Mouse (Mus musculus): ENCODE measurements around the gene Ctbp1. TPM values are rescaled to one million over a fixed set of nuclear protein-coding genes. Genes with fewer than 3 reads are reported as not detected.

Ctbp1 gene
- polyA plus RNA-seq, 1 experiment from 2014 or later: 489 TPM

GRCm38 (mm10) chr5:33274085-33274952 is 475 bp downstream of the Ctbp1 start:
- WGBS: under 1% methylated on average over 74 of the region's 97 CpGs
- Histone ChIP-seq H3K4me3 (peak overlapping the region; percentile 77), H3K4me2 (peak overlapping the region; percentile 79), H3K27me3 (no peaks in the 10 kb centered on the region), H3K36me3 (peaks cover 1% of the 10 kb centered on the region; the same call in 1 of the 2 replicates), H3K9me3 (no peaks in the 10 kb centered on the region), H3K9ac (peak overlapping the region; percentile 94), H3K27ac (replicated peaks) (peak overlapping the region; percentile 99), H3K4me1 (replicated peaks) (peaks cover 42% of the 10 kb centered on the region)
- peak; percentile 49 for ATAC-seq (ENCODE audit: low FRiP score, low read depth)

- 11% methylated on average over 6 of the region's 6 CpGs for WGBS
- Histone ChIP-seq H3K4me3 (peak overlapping the region; percentile 77), H3K9me3 (no peaks in the 10 kb centered on the region), H3K36me3 (peaks cover 7% of the 10 kb centered on the region; the same call in 1 of the 2 replicates), H3K27ac (replicated peaks) (peak overlapping the region; percentile 99), H3K9ac (peak overlapping the region; percentile 94), H3K4me1 (replicated peaks) (peaks cover 42% of the 10 kb centered on the region), H3K4me2 (peak overlapping the region; percentile 79), H3K27me3 (no peaks in the 10 kb centered on the region)
- ATAC-seq (ENCODE audit: low FRiP score, low read depth): no peak; the same call in 1 of the 2 replicates
Observed at GRCm38 (mm10) chr5:33273777-33274084, 1.1 kb downstream of the Ctbp1 start.

DNA sequence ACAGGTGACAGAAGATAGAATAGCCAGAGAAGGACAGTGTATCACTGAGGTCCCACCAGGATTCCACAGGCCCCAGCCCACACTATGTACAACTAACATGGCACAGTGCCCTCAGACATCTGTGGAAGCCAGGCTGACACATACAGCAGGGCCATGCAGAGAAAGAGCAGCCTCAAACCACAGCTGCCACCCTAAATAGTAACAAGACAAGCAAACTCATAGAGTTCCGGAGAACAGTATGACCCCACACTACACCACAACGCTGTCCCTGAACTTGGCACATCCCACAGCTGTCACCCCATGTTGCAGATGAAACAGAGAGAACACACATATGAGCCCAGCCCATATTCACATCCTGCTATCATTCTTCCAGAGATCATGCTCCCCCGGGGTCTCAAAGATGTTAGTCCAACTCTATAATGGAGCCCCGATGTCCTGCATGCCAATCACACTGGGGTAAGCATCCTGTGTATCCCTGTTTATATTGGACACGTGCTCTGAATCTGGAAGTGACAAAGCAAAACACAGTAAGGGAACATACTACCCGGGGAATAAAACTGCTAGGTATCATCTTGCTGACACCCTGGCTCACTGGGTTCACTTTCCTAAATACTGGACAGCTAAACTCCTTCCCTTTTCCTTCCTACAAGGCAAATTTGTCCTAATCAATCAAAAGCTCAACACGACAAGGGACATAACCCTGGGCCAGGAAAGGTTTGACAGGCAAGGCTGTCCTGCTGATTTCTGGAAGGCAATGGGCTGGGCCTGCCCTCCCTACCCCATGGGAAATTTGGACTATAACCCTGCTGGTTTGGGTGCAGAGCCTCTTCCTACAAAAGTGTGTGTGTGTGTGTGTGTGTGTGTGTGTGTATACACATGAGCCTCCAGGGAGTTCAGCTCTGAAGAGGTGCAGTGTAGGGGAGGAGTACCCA is 1.7 kb downstream of the Ctbp1 start:
- H3K4me3 ChIP-seq: peak overlapping the region; percentile 77
- H3K9me3 ChIP-seq: no peaks in the 10 kb centered on the region
- 69% methylated on average over 7 of the region's 7 CpGs for WGBS

GRCm38 (mm10) chr5:33272146-33272545 is 2.6 kb downstream of the Ctbp1 start:
- 0 out of 2 replicates have a peak overlapping the region, but pooled peaks have one; percentile 1 for H3K4me2 ChIP-seq
- no peaks in the 10 kb centered on the region for H3K27me3 ChIP-seq
- H3K4me1 ChIP-seq (replicated peaks): peaks cover 42% of the 10 kb centered on the region
- H3K9ac ChIP-seq: no peak overlapping the region
- no peak overlapping the region for H3K27ac ChIP-seq (replicated peaks)
- WGBS: 69% methylated on average over 7 of the region's 7 CpGs
- H3K36me3 ChIP-seq: peaks cover 21% of the 10 kb centered on the region
- no peak for ATAC-seq (ENCODE audit: low FRiP score, low read depth)
- H3K9me3 ChIP-seq: no peaks in the 10 kb centered on the region
- H3K4me3 ChIP-seq: no peak overlapping the region

More for the DNA sequence above, 1.7 kb downstream of the Ctbp1 start:
- Histone ChIP-seq H3K36me3 (peaks cover 13% of the 10 kb centered on the region; the same call in 1 of the 2 replicates), H3K27me3 (no peaks in the 10 kb centered on the region), H3K4me2 (peak overlapping the region; percentile 79), H3K27ac (replicated peaks) (peak overlapping the region; percentile 99), H3K4me1 (replicated peaks) (peaks cover 42% of the 10 kb centered on the region), H3K9ac (peak overlapping the region; percentile 94)
- ATAC-seq (ENCODE audit: low FRiP score, low read depth): 0 out of 2 replicates have a peak, but pooled peaks have one; percentile 4

- 10% methylated on average over 5 of the region's 5 CpGs for WGBS
- H3K4me2 ChIP-seq: no peak overlapping the region
- H3K4me1 ChIP-seq (replicated peaks): peaks cover 38% of the 10 kb centered on the region
- no peak for ATAC-seq (ENCODE audit: low FRiP score, low read depth)
- H3K9ac ChIP-seq: no peak overlapping the region
- H3K9me3 ChIP-seq: no peaks in the 10 kb centered on the region
- no peak overlapping the region for H3K4me3 ChIP-seq
- H3K36me3 ChIP-seq: peaks cover 37% of the 10 kb centered on the region
- no peak overlapping the region for H3K27ac ChIP-seq (replicated peaks)
- H3K27me3 ChIP-seq: no peaks in the 10 kb centered on the region
Observed at GRCm38 (mm10) chr5:33270568-33270967, 4.2 kb downstream of the Ctbp1 start.

GRCm38 (mm10) chr5:33254416-33254815 is 20.4 kb downstream of the Ctbp1 start:
- H3K27me3 ChIP-seq: no peaks in the 10 kb centered on the region
- no peak overlapping the region for H3K27ac ChIP-seq (replicated peaks)
- WGBS: 77% methylated on average over 5 of the region's 5 CpGs
- H3K9ac ChIP-seq: no peak overlapping the region
- peaks cover 100% of the 10 kb centered on the region for H3K36me3 ChIP-seq
- no peaks in the 10 kb centered on the region for H3K4me1 ChIP-seq (replicated peaks)
- H3K4me3 ChIP-seq: no peak overlapping the region
- H3K4me2 ChIP-seq: no peak overlapping the region
- no peak for ATAC-seq (ENCODE audit: low FRiP score, low read depth)
- H3K9me3 ChIP-seq: no peaks in the 10 kb centered on the region

DNA sequence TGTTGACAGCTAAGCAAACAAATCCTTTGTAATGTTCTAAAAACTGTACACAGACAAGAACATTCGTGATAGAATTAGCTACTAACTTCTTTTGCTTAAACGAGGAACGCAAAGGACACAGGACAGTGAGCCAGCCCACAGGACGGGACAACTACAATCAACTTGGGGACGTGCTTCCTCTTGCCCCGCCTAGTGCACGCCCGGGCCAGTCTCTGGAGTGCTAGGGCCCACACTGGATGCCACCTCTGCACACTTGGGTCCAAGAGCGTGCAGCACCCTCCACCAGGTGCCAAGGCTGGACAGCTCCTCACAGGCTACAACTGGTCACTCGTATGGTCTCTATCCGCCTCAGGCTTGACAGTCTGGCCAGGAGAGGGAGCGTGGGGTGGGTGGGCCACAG is 26.6 kb downstream of the Ctbp1 start:
- Histone ChIP-seq H3K4me2 (no peak overlapping the region), H3K9ac (no peak overlapping the region), H3K9me3 (no peaks in the 10 kb centered on the region), H3K36me3 (peaks cover 72% of the 10 kb centered on the region), H3K4me3 (no peak overlapping the region), H3K4me1 (replicated peaks) (0 out of 2 replicates have a peak, but pooled peaks cover 6% of the 10 kb centered on the region), H3K27me3 (no peaks in the 10 kb centered on the region), H3K27ac (replicated peaks) (no peak overlapping the region)
- no peak for ATAC-seq (ENCODE audit: low FRiP score, low read depth)
- WGBS: 92% methylated on average over 12 of the region's 12 CpGs

- Histone ChIP-seq H3K36me3 (peaks cover 71% of the 10 kb centered on the region), H3K4me3 (no peak overlapping the region), H3K4me1 (replicated peaks) (0 out of 2 replicates have a peak, but pooled peaks cover 6% of the 10 kb centered on the region), H3K4me2 (no peak overlapping the region), H3K9me3 (no peaks in the 10 kb centered on the region), H3K27ac (replicated peaks) (no peak overlapping the region), H3K9ac (no peak overlapping the region), H3K27me3 (no peaks in the 10 kb centered on the region)
- WGBS: 80% methylated on average over 2 of the region's 2 CpGs
- no peak for ATAC-seq (ENCODE audit: low FRiP score, low read depth)
Observed at GRCm38 (mm10) chr5:33247387-33247786, 27.4 kb downstream of the Ctbp1 start.

DNA sequence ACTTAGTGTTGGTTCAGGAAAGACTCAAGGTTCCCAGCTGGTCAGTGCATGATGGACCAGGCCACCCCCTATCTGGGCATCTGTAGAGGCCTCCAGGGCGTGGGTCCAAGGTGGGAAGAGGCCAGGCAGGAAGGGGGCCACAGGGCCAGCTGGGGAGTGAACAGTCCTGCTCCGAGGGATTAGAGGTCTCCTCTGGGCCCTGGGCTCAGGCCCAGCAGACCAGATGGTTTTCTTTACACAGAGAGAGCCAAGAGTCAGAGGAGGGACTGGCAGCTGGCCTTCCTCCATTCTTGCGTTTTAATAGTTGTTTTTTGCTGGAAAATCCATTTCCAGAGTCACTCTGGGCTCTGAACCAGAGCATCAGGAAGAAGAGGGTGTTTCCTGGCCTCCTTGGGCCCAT is 29.1 kb downstream of the Ctbp1 start:
- 0 out of 2 replicates have a peak, but pooled peaks cover 6% of the 10 kb centered on the region for H3K4me1 ChIP-seq (replicated peaks)
- peak; percentile 74 for ATAC-seq (ENCODE audit: low FRiP score, low read depth)
- peaks cover 58% of the 10 kb centered on the region for H3K36me3 ChIP-seq
- WGBS: 69% methylated on average over 3 of the region's 3 CpGs
- H3K9ac ChIP-seq: no peak overlapping the region
- H3K9me3 ChIP-seq: no peaks in the 10 kb centered on the region
- peak overlapping the region; percentile 55 for H3K27ac ChIP-seq (replicated peaks)
- H3K4me3 ChIP-seq: no peak overlapping the region
- no peak overlapping the region for H3K4me2 ChIP-seq
- no peaks in the 10 kb centered on the region for H3K27me3 ChIP-seq

DNA sequence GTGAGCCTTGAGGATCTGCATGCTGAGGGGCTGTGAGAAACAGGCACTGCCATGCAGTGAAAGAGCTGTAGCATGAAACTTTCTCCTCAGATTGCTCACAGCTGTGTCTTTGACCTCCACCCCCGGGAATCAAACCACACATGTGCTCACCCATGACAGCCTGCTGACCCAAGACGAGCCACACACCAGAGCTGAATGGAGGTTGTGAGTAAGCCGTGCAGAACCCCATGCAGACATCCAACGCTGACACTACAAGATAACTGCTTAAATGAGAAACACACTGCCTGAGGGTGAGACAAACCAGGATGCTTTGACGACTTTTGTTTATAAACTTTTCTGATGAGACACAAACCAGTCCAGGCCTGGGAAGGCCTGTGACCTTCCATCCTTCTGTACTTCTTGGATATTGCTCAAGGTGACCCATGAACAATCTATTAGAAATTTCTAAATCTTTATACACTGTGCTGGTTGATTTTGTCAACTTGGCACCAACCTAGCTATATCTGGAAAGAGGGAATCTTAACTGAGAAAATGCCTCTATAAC is 30.3 kb downstream of the Ctbp1 start:
- no peak overlapping the region for H3K27ac ChIP-seq (replicated peaks)
- no peak overlapping the region for H3K4me3 ChIP-seq
- 81% methylated on average over 5 of the region's 5 CpGs for WGBS
- no peak for ATAC-seq (ENCODE audit: low FRiP score, low read depth)
- no peak overlapping the region for H3K4me2 ChIP-seq
- H3K36me3 ChIP-seq: peaks cover 45% of the 10 kb centered on the region
- H3K9me3 ChIP-seq: no peaks in the 10 kb centered on the region
- H3K27me3 ChIP-seq: no peaks in the 10 kb centered on the region
- peaks cover 12% of the 10 kb centered on the region; the same call in 1 of the 2 replicates for H3K4me1 ChIP-seq (replicated peaks)
- H3K9ac ChIP-seq: no peak overlapping the region

DNA sequence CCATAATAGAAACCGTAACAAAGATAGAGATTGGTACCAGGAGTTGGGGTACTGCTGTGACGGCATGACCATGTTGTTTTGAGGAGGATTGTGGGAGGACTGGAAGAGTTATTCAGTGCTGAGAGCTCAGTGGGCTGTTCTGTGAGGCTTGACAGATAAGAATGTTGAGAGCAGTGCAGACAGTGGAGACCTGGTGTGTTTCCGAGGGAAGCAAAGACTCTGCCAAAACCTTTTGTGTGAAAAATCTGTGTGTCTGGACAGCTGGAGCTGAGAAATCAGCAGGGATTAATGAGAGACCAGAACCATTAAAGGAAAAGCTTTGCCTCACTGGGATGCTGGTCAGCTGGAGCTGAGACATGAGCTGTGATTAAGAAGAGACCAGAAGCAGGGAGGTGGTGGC is 34.9 kb downstream of the Ctbp1 start:
- 44% methylated on average over 3 of the region's 3 CpGs for WGBS
- peaks cover 6% of the 10 kb centered on the region; the same call in 1 of the 2 replicates for H3K4me1 ChIP-seq (replicated peaks)
- no peak overlapping the region for H3K9ac ChIP-seq
- no peak for ATAC-seq (ENCODE audit: low FRiP score, low read depth)
- no peaks in the 10 kb centered on the region for H3K9me3 ChIP-seq
- H3K36me3 ChIP-seq: 0 out of 2 replicates have a peak, but pooled peaks cover 15% of the 10 kb centered on the region
- H3K4me3 ChIP-seq: no peak overlapping the region
- H3K27ac ChIP-seq (replicated peaks): peak overlapping the region; percentile 20; the same call in 1 of the 2 replicates
- H3K4me2 ChIP-seq: no peak overlapping the region
- no peaks in the 10 kb centered on the region for H3K27me3 ChIP-seq
